Mouse (Mus musculus) E14TG2a.4 (cell line): ENCODE measurements around the gene Wwc2.

Experiments
- CTCF ChIP-seq: conservative IDR thresholded peaks from 2 replicates; pipeline ENCODE4 v1.5.1; 2014; ENCODE audit warnings: low read length
- POU5F1 ChIP-seq: IDR thresholded peaks from 2 replicates; pipeline ENCODE4 v1.6.1; 2014; ENCODE audit warnings: low read length, borderline replicate concordance

- TF ChIP-seq CTCF (no peak), POU5F1 (no peak)
Measured at GRCm38 (mm10) chr8:47819034-47819433, 171.7 kb downstream of the Wwc2 start.
